Mouse (Mus musculus) midbrain, embryonic 10.5 days (tissue): ENCODE measurements at regions not wholly inside any gene's neighbourhood (a gene's known extent, or its start where the extent isn't known, plus 50 kb on each side); places are given as distances from the start of the nearest gene placed in this dataset.

Source experiments
- DNase-seq: peaks from one replicate; pipeline ENCODE4 v3.0.0-alpha.2; 2017; ENCODE audit warnings: low spot score
- H3K27ac ChIP-seq: fragments of 300-500 bp; sonication (generic); replicated peaks from 2 replicates; pipeline ENCODE4 v1.5.1; 2016; ENCODE audit warnings: mild to moderate bottlenecking
- H3K27me3 ChIP-seq: fragments of 300-500 bp; sonication (generic); 2 replicates; pipeline ENCODE4 v1.6.1; 2016; ENCODE audit warnings: low read depth, mild to moderate bottlenecking; ENCODE audit not compliant: poor library complexity, severe bottlenecking
- H3K36me3 ChIP-seq: fragments of 300-500 bp; sonication (generic); 2 replicates; pipeline ENCODE4 v1.6.1; 2016; ENCODE audit warnings: mild to moderate bottlenecking, moderate library complexity
- H3K4me1 ChIP-seq: fragments of 300-500 bp; sonication (generic); 2 replicates; pipeline ENCODE4 v1.6.1; 2016
- H3K4me3 ChIP-seq: fragments of 300-500 bp; sonication (generic); 2 replicates; pipeline ENCODE4 v1.5.1; 2016; ENCODE audit warnings: mild to moderate bottlenecking, moderate library complexity
- H3K9me3 ChIP-seq: fragments of 300-500 bp; sonication (generic); replicated peaks from 2 replicates; pipeline ENCODE4 v1.6.1; 2016; ENCODE audit warnings: mild to moderate bottlenecking
- WGBS: fragments of 180-500 bp; shearing (Covaris S2); methylation state at CpG from one replicate; pipeline ENCODE4 v1.1.7; 2016; 5-methylcytosine and 5-hydroxymethylcytosine counted together

GRCm38 (mm10) chr3:154430856-154431255 lies 100.4 kb upstream of the Lhx8 start:
- Histone ChIP-seq H3K9me3 (no peaks in the 10 kb centered on the region), H3K4me3 (no peak overlapping the region), H3K27ac (no peak overlapping the region), H3K36me3 (no peaks in the 10 kb centered on the region), H3K27me3 (no peaks in the 10 kb centered on the region), H3K4me1 (no peaks in the 10 kb centered on the region)
- 93% methylated on average over 7 of the region's 7 CpGs for WGBS
- no peak for DNase-seq

GRCm38 (mm10) chr3:154429666-154430065 lies 99.2 kb upstream of the Lhx8 start:
- no peak for DNase-seq
- no peak overlapping the region for H3K27ac ChIP-seq
- WGBS = 89% methylated on average over 6 of the region's 6 CpGs
- no peaks in the 10 kb centered on the region for H3K36me3 ChIP-seq
- no peaks in the 10 kb centered on the region for H3K9me3 ChIP-seq
- no peaks in the 10 kb centered on the region for H3K4me1 ChIP-seq
- no peaks in the 10 kb centered on the region for H3K27me3 ChIP-seq
- H3K4me3 ChIP-seq = no peak overlapping the region

GRCm38 (mm10) chr3:154424589-154424988 lies 94.1 kb upstream of the Lhx8 start:
- WGBS = 84% methylated on average over 5 of the region's 5 CpGs
- no peak for DNase-seq
- Histone ChIP-seq H3K27ac (no peak overlapping the region), H3K4me3 (no peak overlapping the region), H3K36me3 (no peaks in the 10 kb centered on the region), H3K27me3 (no peaks in the 10 kb centered on the region), H3K9me3 (no peaks in the 10 kb centered on the region), H3K4me1 (no peaks in the 10 kb centered on the region)

GRCm38 (mm10) chr3:154421461-154421950 lies 91.0 kb upstream of the Lhx8 start:
- Histone ChIP-seq H3K9me3 (no peaks in the 10 kb centered on the region), H3K4me1 (no peaks in the 10 kb centered on the region), H3K4me3 (no peak overlapping the region), H3K27ac (no peak overlapping the region), H3K36me3 (no peaks in the 10 kb centered on the region), H3K27me3 (no peaks in the 10 kb centered on the region)
- DNase-seq = no peak
- 89% methylated on average over 7 of the region's 7 CpGs for WGBS

GRCm38 (mm10) chr3:154418177-154418832 lies 87.8 kb upstream of the Lhx8 start:
- Histone ChIP-seq H3K4me1 (no peaks in the 10 kb centered on the region), H3K36me3 (no peaks in the 10 kb centered on the region), H3K4me3 (no peak overlapping the region), H3K9me3 (no peaks in the 10 kb centered on the region), H3K27me3 (no peaks in the 10 kb centered on the region), H3K27ac (no peak overlapping the region)
- 80% methylated on average over 4 of the region's 4 CpGs for WGBS
- no peak for DNase-seq

DNA sequence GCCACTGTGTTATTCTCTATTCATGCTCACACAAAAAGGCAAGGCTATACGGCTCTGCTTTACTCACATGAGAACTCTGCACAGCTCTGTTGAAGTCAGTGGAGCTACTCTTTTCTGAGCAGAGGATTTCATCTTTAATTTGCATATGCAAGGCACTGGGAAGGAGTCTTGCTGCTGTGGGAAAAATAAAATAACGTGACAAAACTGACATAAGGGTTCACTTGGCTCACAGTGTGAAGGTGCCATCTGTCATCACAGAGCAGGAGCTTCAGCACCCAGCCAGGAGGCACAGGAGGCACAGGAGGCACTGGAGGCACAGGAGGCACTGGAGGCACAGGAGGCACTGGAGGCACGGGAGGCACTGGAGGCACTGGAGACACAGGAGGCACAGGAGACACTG lies 83.9 kb upstream of the Lhx8 start:
- WGBS = 81% methylated on average over 3 of the region's 3 CpGs
- Histone ChIP-seq H3K4me3 (no peak overlapping the region), H3K36me3 (no peaks in the 10 kb centered on the region), H3K27me3 (no peaks in the 10 kb centered on the region), H3K4me1 (no peaks in the 10 kb centered on the region), H3K27ac (no peak overlapping the region), H3K9me3 (no peaks in the 10 kb centered on the region)
- no peak for DNase-seq

DNA sequence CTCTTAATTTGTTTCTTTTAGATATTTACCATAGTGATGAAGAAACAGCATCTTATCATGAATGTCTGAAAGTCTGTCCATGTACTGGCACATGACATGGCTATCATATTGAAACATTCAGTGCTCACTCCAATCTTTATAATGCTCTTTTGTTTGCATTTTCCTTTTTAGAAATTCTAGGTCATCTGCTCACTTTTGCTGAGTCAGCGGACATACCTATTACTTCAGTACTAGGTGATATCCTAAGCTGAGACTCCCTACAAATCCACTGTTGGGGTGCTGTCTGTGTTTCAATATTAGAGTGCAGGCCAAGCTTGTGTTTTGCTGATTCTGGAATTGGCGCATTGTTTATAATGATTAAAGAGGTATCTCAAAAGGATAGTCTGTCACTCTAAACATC lies 79.8 kb upstream of the Lhx8 start:
- WGBS = 95% methylated on average over 2 of the region's 2 CpGs
- no peak overlapping the region for H3K27ac ChIP-seq
- no peak for DNase-seq

DNA sequence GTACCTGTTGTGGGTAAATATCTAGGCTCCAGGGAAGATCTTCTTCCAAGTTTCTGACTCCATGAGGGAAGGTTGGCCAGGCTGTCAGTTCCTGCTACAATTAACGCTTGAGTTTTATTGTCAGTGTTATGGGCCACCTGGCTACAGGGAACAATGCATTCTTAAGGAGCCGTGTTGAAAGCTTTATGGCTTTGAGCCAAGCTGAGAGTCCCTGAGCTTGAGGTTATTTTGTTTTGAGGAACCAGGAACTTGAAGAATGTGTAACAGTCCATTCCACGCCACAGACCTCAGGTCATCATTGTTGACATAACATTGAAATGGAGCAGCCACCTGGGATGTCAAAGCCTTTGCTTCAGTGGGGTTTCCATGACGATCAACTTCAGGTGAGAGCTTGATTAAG lies 71.6 kb upstream of the Lhx8 start:
- H3K27ac ChIP-seq = no peak overlapping the region
- H3K9me3 ChIP-seq = no peaks in the 10 kb centered on the region
- DNase-seq = peak; percentile 10
- H3K27me3 ChIP-seq = no peaks in the 10 kb centered on the region
- H3K4me3 ChIP-seq = no peak overlapping the region
- no peaks in the 10 kb centered on the region for H3K4me1 ChIP-seq
- WGBS = 79% methylated on average over 4 of the region's 4 CpGs
- H3K36me3 ChIP-seq = no peaks in the 10 kb centered on the region

More for the DNA sequence above, 79.8 kb upstream of the Lhx8 start:
- Histone ChIP-seq H3K4me1 (no peaks in the 10 kb centered on the region), H3K4me3 (no peak overlapping the region), H3K36me3 (no peaks in the 10 kb centered on the region), H3K9me3 (no peaks in the 10 kb centered on the region; the same call in 1 of the 2 replicates), H3K27me3 (no peaks in the 10 kb centered on the region)

DNA sequence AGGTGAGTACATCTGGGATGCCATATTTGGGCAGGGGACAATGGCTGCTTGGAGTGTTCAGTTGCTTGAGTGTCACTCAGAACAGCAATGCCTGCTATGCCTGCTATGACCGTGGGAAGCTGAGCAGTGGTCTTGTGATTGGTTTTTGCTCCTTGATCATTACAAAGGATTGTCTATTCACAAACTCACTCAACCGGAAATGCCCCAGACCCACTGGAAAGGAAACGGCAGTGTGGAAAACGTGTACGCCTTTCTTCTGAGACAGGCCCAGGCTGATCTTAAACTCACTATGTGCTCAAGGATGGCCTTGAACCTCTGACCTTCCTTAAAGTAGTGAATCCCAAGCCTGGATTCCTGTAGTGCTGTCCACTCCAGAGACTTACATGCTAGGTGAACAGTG lies 63.2 kb upstream of the Lhx8 start:
- Histone ChIP-seq H3K27ac (no peak overlapping the region), H3K9me3 (no peaks in the 10 kb centered on the region), H3K36me3 (no peaks in the 10 kb centered on the region), H3K4me3 (no peak overlapping the region), H3K27me3 (no peaks in the 10 kb centered on the region), H3K4me1 (peaks cover 17% of the 10 kb centered on the region)
- 73% methylated on average over 5 of the region's 5 CpGs for WGBS
- peak; percentile 8 for DNase-seq

GRCm38 (mm10) chr3:154391629-154392028 lies 61.2 kb upstream of the Lhx8 start:
- no peaks in the 10 kb centered on the region for H3K36me3 ChIP-seq
- H3K9me3 ChIP-seq = no peaks in the 10 kb centered on the region
- WGBS = 76% methylated on average over 3 of the region's 3 CpGs
- H3K27ac ChIP-seq = no peak overlapping the region
- peaks cover 32% of the 10 kb centered on the region for H3K4me1 ChIP-seq
- H3K27me3 ChIP-seq = no peaks in the 10 kb centered on the region
- no peak overlapping the region for H3K4me3 ChIP-seq
- DNase-seq = no peak

GRCm38 (mm10) chr3:154388656-154389055 lies 58.2 kb upstream of the Lhx8 start:
- peak; percentile 9 for DNase-seq
- Histone ChIP-seq H3K36me3 (no peaks in the 10 kb centered on the region), H3K27ac (0 out of 2 replicates have a peak overlapping the region, but pooled peaks have one; percentile 19), H3K4me1 (peaks cover 45% of the 10 kb centered on the region), H3K27me3 (peaks cover 5% of the 10 kb centered on the region; the same call in 1 of the 2 replicates), H3K4me3 (no peak overlapping the region), H3K9me3 (no peaks in the 10 kb centered on the region)
- WGBS = 54% methylated on average over 5 of the region's 5 CpGs

DNA sequence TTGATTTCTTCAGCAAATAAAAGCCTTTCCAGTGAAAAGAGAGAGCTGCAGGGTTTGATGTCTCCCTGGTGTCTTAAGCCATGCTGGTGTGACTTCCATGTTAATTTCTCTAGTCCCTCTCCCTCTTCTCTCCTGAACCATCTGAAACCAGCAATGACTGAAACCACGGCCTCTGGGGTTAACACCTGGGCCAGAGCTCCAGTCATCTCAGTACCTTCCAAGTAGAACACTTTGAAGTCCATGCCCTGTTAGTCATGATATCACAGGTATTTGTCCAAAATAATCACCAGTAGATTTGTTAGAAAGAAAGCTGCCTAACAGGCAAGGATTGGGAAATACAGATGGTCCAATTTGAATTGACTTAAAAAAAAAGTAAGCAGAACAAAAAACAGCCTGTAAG lies 56.8 kb upstream of the Lhx8 start:
- H3K27ac ChIP-seq = no peak overlapping the region
- H3K27me3 ChIP-seq = peaks cover 10% of the 10 kb centered on the region; the same call in 1 of the 2 replicates
- DNase-seq = no peak
- WGBS = 96% methylated on average over 1 of the region's 1 CpGs
- H3K4me3 ChIP-seq = no peak overlapping the region
- peaks cover 48% of the 10 kb centered on the region for H3K4me1 ChIP-seq
- H3K36me3 ChIP-seq = no peaks in the 10 kb centered on the region
- H3K9me3 ChIP-seq = no peaks in the 10 kb centered on the region

DNA sequence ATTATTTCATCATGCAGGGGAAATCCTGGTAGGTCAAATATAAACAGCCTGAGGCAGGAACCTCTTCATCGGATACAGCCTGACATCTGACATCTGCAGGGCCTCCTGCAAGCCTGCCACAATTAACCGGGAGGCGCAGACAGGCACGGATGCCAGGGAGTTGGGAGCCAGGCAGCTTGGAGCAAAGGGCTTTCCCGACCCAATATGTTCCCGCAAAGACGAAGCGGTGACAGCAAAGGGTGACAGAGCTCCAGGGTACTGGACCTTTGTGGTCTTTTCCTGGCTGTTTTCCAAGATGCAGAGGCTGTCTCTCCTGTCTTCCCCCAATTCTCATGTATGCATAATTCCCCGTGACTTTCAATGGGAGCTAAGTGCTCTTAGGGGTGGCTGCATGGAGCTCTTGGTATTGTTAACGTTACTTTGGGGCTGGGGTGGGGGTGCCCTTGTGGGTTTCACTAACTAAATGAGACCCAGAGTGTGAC lies 55.4 kb upstream of the Lhx8 start:
- Histone ChIP-seq H3K27me3 (peaks cover 10% of the 10 kb centered on the region; the same call in 1 of the 2 replicates), H3K27ac (peak overlapping the region; percentile 46), H3K4me3 (no peak overlapping the region), H3K4me1 (peaks cover 53% of the 10 kb centered on the region), H3K9me3 (no peaks in the 10 kb centered on the region), H3K36me3 (no peaks in the 10 kb centered on the region)
- DNase-seq = peak; percentile 32
- 32% methylated on average over 10 of the region's 10 CpGs for WGBS
